Mouse (Mus musculus): ENCODE measurements around the gene Gm49387.

DNA sequence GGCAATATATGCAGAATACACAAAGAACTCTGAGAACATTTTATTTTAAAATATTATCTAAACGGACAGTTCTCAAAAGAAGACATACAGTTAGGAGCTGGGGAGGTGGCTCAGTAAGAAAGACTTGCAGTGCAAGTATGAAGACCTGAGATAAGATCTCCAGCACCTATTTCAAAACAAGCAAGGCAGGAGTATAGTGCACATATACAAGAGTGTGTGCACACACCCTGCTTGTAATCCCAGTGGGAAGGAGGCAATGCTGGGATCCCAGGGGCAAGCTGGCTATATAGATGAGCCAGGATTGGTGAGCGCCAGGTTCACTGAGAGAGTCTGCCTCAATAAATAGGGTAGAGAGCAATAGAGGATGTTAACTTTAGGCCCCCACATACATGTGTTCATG, 124.8 kb downstream of the Gm49387 start:
- TF ChIP-seq CTCF (IDR thresholded peaks at IDR 0.05; ENCODE audit: low read depth) (no peak), EP300 (optimal IDR thresholded peaks at IDR 0.05) (no peak)

Data from stomach, postnatal 0 days (tissue).